Mouse (Mus musculus) bone marrow macrophage, adult 2 months (primary cell): Measurements from ENCODE around the gene Zcchc2.

ENCODE experiments used
- CTCF ChIP-seq: IDR thresholded peaks from 2 replicates; pipeline ENCODE4 v1.5.1; 2012; ENCODE audit warnings: low read depth, mild to moderate bottlenecking, low read length, moderate library complexity
- POLR2A ChIP-seq: IDR thresholded peaks from 2 replicates; pipeline ENCODE4 v1.6.1; 2012; ENCODE audit warnings: mild to moderate bottlenecking, low read depth, low read length, borderline replicate concordance

- TF ChIP-seq CTCF (no peak), POLR2A (no peak)
Measured at GRCm38 (mm10) chr1:106034776-106035175, 44.6 kb downstream of the Zcchc2 start.
